Mouse (Mus musculus): ENCODE results near the gene Adgre5. TPM values are rescaled to one million over a fixed set of nuclear protein-coding genes. Genes with fewer than 3 reads are reported as not detected.
A peak's percentile ranks its signal among the peaks of the same experiment; 100 is the strongest.

Adgre5 gene
- polyA plus RNA-seq, 1 experiment, result 114 TPM

- Histone ChIP-seq H3ac (ENCODE audit: control insufficient read depth, insufficient read length, low read depth) (no peak overlapping the region), H3K36me3 (ENCODE audit: control insufficient read depth, insufficient read depth) (no peaks in the 10 kb centered on the region), H3K27me3 (ENCODE audit: control insufficient read depth, insufficient read depth, insufficient read length) (no peaks in the 10 kb centered on the region), H3K4me3 (ENCODE audit: insufficient read depth, poor library complexity, severe bottlenecking) (no peak overlapping the region), H3K79me2 (ENCODE audit: control insufficient read depth, insufficient read depth) (no peaks in the 10 kb centered on the region), H3K79me3 (ENCODE audit: low read depth) (no peaks in the 10 kb centered on the region)
- TF ChIP-seq MYOG (IDR thresholded peaks at IDR 0.05; ENCODE audit: control insufficient read depth, extremely low read depth, insufficient read length), result no peak
- no peak for TF ChIP-seq MAX (IDR thresholded peaks at IDR 0.05)
- no peak for TF ChIP-seq MYOD1 (IDR thresholded peaks at IDR 0.05; ENCODE audit: control insufficient read depth, insufficient read length, low read depth)
- TF ChIP-seq FOSL1 (IDR thresholded peaks at IDR 0.05; ENCODE audit: insufficient read depth, low read length, poor library complexity, severe bottlenecking), result no peak
- no peak for TF ChIP-seq CTCF (IDR thresholded peaks at IDR 0.05; ENCODE audit: control insufficient read depth, insufficient read depth, insufficient read length)
- TF ChIP-seq CEBPB (IDR thresholded peaks at IDR 0.05; ENCODE audit: low read depth), result no peak
- no peak for TF ChIP-seq USF1 (IDR thresholded peaks at IDR 0.05; ENCODE audit: low read depth)
These were observed 8.1 kb upstream of the Adgre5 start for GRCm38 (mm10) chr8:83749265-83749664.

GRCm38 (mm10) chr8:83748708-83749107 is 7.6 kb upstream of the Adgre5 start:
- Histone ChIP-seq H3K79me2 (ENCODE audit: control insufficient read depth, insufficient read depth) (no peaks in the 10 kb centered on the region), H3K36me3 (ENCODE audit: control insufficient read depth, insufficient read depth) (no peaks in the 10 kb centered on the region), H3ac (ENCODE audit: control insufficient read depth, insufficient read length, low read depth) (no peak overlapping the region), H3K27me3 (ENCODE audit: control insufficient read depth, insufficient read depth, insufficient read length) (no peaks in the 10 kb centered on the region), H3K4me3 (ENCODE audit: insufficient read depth, poor library complexity, severe bottlenecking) (no peak overlapping the region), H3K79me3 (ENCODE audit: low read depth) (no peaks in the 10 kb centered on the region)
- TF ChIP-seq CTCF (IDR thresholded peaks at IDR 0.05; ENCODE audit: control insufficient read depth, insufficient read depth, insufficient read length) (no peak), CEBPB (IDR thresholded peaks at IDR 0.05; ENCODE audit: low read depth) (no peak), FOSL1 (IDR thresholded peaks at IDR 0.05; ENCODE audit: insufficient read depth, low read length, poor library complexity, severe bottlenecking) (no peak), MYOD1 (IDR thresholded peaks at IDR 0.05; ENCODE audit: control insufficient read depth, insufficient read length, low read depth) (no peak), MYOG (IDR thresholded peaks at IDR 0.05; ENCODE audit: control insufficient read depth, extremely low read depth, insufficient read length) (no peak), MAX (IDR thresholded peaks at IDR 0.05) (no peak), USF1 (IDR thresholded peaks at IDR 0.05; ENCODE audit: low read depth) (no peak)

GRCm38 (mm10) chr8:83747661-83748346 is 6.7 kb upstream of the Adgre5 start:
- H3ac ChIP-seq (ENCODE audit: control insufficient read depth, insufficient read length, low read depth), result peak overlapping the region; percentile 8
- no peaks in the 10 kb centered on the region for H3K27me3 ChIP-seq (ENCODE audit: control insufficient read depth, insufficient read depth, insufficient read length)
- no peaks in the 10 kb centered on the region for H3K79me2 ChIP-seq (ENCODE audit: control insufficient read depth, insufficient read depth)
- no peak overlapping the region for H3K4me3 ChIP-seq (ENCODE audit: insufficient read depth, poor library complexity, severe bottlenecking)
- no peaks in the 10 kb centered on the region for H3K79me3 ChIP-seq (ENCODE audit: low read depth)
- TF ChIP-seq MYOG (IDR thresholded peaks at IDR 0.05; ENCODE audit: control insufficient read depth, extremely low read depth, insufficient read length) (no peak), MYOD1 (IDR thresholded peaks at IDR 0.05; ENCODE audit: control insufficient read depth, insufficient read length, low read depth) (no peak), CEBPB (IDR thresholded peaks at IDR 0.05; ENCODE audit: low read depth) (no peak), CTCF (IDR thresholded peaks at IDR 0.05; ENCODE audit: control insufficient read depth, insufficient read depth, insufficient read length) (no peak), FOSL1 (IDR thresholded peaks at IDR 0.05; ENCODE audit: insufficient read depth, low read length, poor library complexity, severe bottlenecking) (no peak), MAX (IDR thresholded peaks at IDR 0.05) (no peak), USF1 (IDR thresholded peaks at IDR 0.05; ENCODE audit: low read depth) (no peak)
- no peaks in the 10 kb centered on the region for H3K36me3 ChIP-seq (ENCODE audit: control insufficient read depth, insufficient read depth)

GRCm38 (mm10) chr8:83744070-83744469 is 2.9 kb upstream of the Adgre5 start:
- Histone ChIP-seq H3ac (ENCODE audit: control insufficient read depth, insufficient read length, low read depth) (no peak overlapping the region), H3K4me3 (ENCODE audit: insufficient read depth, poor library complexity, severe bottlenecking) (no peak overlapping the region), H3K27me3 (ENCODE audit: control insufficient read depth, insufficient read depth, insufficient read length) (no peaks in the 10 kb centered on the region), H3K79me3 (ENCODE audit: low read depth) (peaks cover 3% of the 10 kb centered on the region), H3K36me3 (ENCODE audit: control insufficient read depth, insufficient read depth) (no peaks in the 10 kb centered on the region), H3K79me2 (ENCODE audit: control insufficient read depth, insufficient read depth) (peaks cover 18% of the 10 kb centered on the region)
- TF ChIP-seq CEBPB (IDR thresholded peaks at IDR 0.05; ENCODE audit: low read depth) (peak; percentile 93), USF1 (IDR thresholded peaks at IDR 0.05; ENCODE audit: low read depth) (no peak)

GRCm38 (mm10) chr8:83742968-83743367 is 1.8 kb upstream of the Adgre5 start:
- Histone ChIP-seq H3K79me2 (ENCODE audit: control insufficient read depth, insufficient read depth) (peaks cover 26% of the 10 kb centered on the region), H3K27me3 (ENCODE audit: control insufficient read depth, insufficient read depth, insufficient read length) (no peaks in the 10 kb centered on the region), H3K79me3 (ENCODE audit: low read depth) (peaks cover 4% of the 10 kb centered on the region), H3ac (ENCODE audit: control insufficient read depth, insufficient read length, low read depth) (no peak overlapping the region), H3K4me3 (ENCODE audit: insufficient read depth, poor library complexity, severe bottlenecking) (no peak overlapping the region), H3K36me3 (ENCODE audit: control insufficient read depth, insufficient read depth) (no peaks in the 10 kb centered on the region)
- no peak for TF ChIP-seq CTCF (IDR thresholded peaks at IDR 0.05; ENCODE audit: control insufficient read depth, insufficient read depth, insufficient read length)
- TF ChIP-seq MYOG (IDR thresholded peaks at IDR 0.05; ENCODE audit: control insufficient read depth, extremely low read depth, insufficient read length), result no peak
- TF ChIP-seq CEBPB (IDR thresholded peaks at IDR 0.05; ENCODE audit: low read depth), result no peak
- no peak for TF ChIP-seq MYOD1 (IDR thresholded peaks at IDR 0.05; ENCODE audit: control insufficient read depth, insufficient read length, low read depth)
- TF ChIP-seq FOSL1 (IDR thresholded peaks at IDR 0.05; ENCODE audit: insufficient read depth, low read length, poor library complexity, severe bottlenecking), result no peak
- TF ChIP-seq USF1 (IDR thresholded peaks at IDR 0.05; ENCODE audit: low read depth), result no peak
- TF ChIP-seq MAX (IDR thresholded peaks at IDR 0.05), result no peak

Measured in C2C12 (cell line).